10 mouse cellular contexts compared by ENCODE assay signal in the genomic region with DNA sequence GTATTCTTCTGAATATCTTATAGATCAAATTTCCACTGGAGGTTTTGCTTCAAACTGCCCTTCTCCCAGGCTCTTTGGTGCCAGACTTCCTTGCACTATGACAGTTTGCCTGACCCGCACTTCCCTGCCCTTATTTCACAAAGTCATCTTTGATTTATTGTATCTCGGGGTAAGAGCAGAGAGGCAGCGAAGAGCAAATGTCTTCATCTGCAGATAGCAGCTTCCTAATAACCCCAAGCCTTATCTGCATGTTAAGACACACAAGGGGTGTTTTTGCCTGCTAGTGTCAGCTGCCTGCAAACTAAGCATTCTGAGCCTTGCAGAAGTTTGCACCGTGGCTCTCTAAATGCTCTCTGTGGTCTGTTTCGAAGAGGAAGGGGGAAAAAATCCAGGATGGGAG.
"Had no signal": no experiment of that assay in that cellular context is flagged by ENCODE, and none has a peak within 500 bp of the region (broad histone marks: within the 10 kb centered on the region; RNA-seq: fewer than 3 reads in every experiment).

No protein-coding gene starts in this region.

- H3K9ac ChIP-seq: limb, embryonic 12.5 days; liver, embryonic 13.5 days; liver, postnatal 0 days; midbrain, embryonic 13.5 days had no signal

- DNase-seq: layer of hippocampus, adult 9-11 months; liver; liver, embryonic 13.5 days; liver, postnatal 0 days; lung, postnatal 36 days; thymus, postnatal 4 days had no signal

- H3K36me3 ChIP-seq: limb, embryonic 12.5 days; liver, embryonic 13.5 days; midbrain, embryonic 13.5 days had no signal

- ATAC-seq: intestine, postnatal 0 days; liver, postnatal 0 days; midbrain, embryonic 13.5 days had no signal

- H3K27me3 ChIP-seq: limb, embryonic 12.5 days; liver, embryonic 13.5 days; midbrain, embryonic 13.5 days had no signal

- H3K27ac ChIP-seq: limb, embryonic 12.5 days; liver, embryonic 13.5 days; midbrain, embryonic 13.5 days; stomach, postnatal 0 days had no signal

- H3K4me1 ChIP-seq: limb, embryonic 12.5 days; liver, embryonic 13.5 days had no signal

- H3K4me3 ChIP-seq: limb, embryonic 12.5 days; liver, embryonic 13.5 days; midbrain, embryonic 13.5 days had no signal

- H3K9me3 ChIP-seq: limb, embryonic 12.5 days; liver, embryonic 13.5 days; midbrain, embryonic 13.5 days had no signal

- H3K4me2 ChIP-seq: limb, embryonic 12.5 days; liver, embryonic 13.5 days; midbrain, embryonic 13.5 days had no signal
